Mouse (Mus musculus) neural tube, embryonic 11.5 days (tissue): ENCODE measurements at regions not wholly inside any gene's neighbourhood (a gene's known extent, or its start where the extent isn't known, plus 50 kb on each side); places are given as distances from the start of the nearest gene placed in this dataset.

Experiments used
- ATAC-seq: fragments of 200-750 bp; cut with Nextera tagmentation; 2 replicates; pipeline ENCODE4 v1.8.0; 2017; ENCODE audit warnings: moderate number of reproducible peaks, mild to moderate bottlenecking, moderate TSS enrichment, moderate library complexity; ENCODE audit not compliant: insufficient read depth, low FRiP score, low TSS enrichment
- DNase-seq: peaks from one replicate; pipeline ENCODE4 v3.0.0-alpha.2; 2015; ENCODE audit warnings: low spot score
- H3K27ac ChIP-seq: fragments of 300-500 bp; sonication (generic); 2 replicates; pipeline ENCODE4 v1.5.1; 2014; ENCODE audit warnings: low read depth, mild to moderate bottlenecking, low read length
- H3K27me3 ChIP-seq: fragments of 300-500 bp; sonication (generic); 2 replicates; pipeline ENCODE4 v1.6.1; 2014; ENCODE audit warnings: mild to moderate bottlenecking, low read length, mixed read lengths; ENCODE audit not compliant: control insufficient read depth, insufficient read depth
- H3K36me3 ChIP-seq: fragments of 300-500 bp; sonication (generic); 2 replicates; pipeline ENCODE4 v1.6.1; 2014; ENCODE audit warnings: mild to moderate bottlenecking, low read length, moderate library complexity, mixed read lengths; ENCODE audit not compliant: control insufficient read depth, insufficient read depth
- H3K4me1 ChIP-seq: fragments of 300-500 bp; sonication (generic); 2 replicates; pipeline ENCODE4 v1.6.1; 2014; ENCODE audit warnings: low read length, mixed read lengths; ENCODE audit not compliant: control insufficient read depth, insufficient read depth
- H3K4me2 ChIP-seq: fragments of 300-500 bp; sonication (generic); 2 replicates; pipeline ENCODE4 v1.6.1; 2014; ENCODE audit warnings: low read depth, mild to moderate bottlenecking, moderate library complexity
- H3K4me3 ChIP-seq: fragments of 300-500 bp; sonication (generic); 2 replicates; pipeline ENCODE4 v1.5.1; 2014; ENCODE audit warnings: low read depth, low read length
- H3K9ac ChIP-seq: fragments of 300-500 bp; sonication (generic); 2 replicates; pipeline ENCODE4 v1.6.1; 2014; ENCODE audit warnings: mild to moderate bottlenecking, low read length
- H3K9me3 ChIP-seq: fragments of 300-500 bp; sonication (generic); 2 replicates; pipeline ENCODE4 v1.6.1; 2016; ENCODE audit warnings: low read length; ENCODE audit not compliant: control insufficient read depth
- WGBS: fragments of 180-500 bp; shearing (Covaris S2); extraction: QIAGEN DNeasy Blood & Tissue Kit; methylation state at CpG from one replicate; pipeline ENCODE4 v1.1.7; 2014; 5-methylcytosine and 5-hydroxymethylcytosine counted together

DNA sequence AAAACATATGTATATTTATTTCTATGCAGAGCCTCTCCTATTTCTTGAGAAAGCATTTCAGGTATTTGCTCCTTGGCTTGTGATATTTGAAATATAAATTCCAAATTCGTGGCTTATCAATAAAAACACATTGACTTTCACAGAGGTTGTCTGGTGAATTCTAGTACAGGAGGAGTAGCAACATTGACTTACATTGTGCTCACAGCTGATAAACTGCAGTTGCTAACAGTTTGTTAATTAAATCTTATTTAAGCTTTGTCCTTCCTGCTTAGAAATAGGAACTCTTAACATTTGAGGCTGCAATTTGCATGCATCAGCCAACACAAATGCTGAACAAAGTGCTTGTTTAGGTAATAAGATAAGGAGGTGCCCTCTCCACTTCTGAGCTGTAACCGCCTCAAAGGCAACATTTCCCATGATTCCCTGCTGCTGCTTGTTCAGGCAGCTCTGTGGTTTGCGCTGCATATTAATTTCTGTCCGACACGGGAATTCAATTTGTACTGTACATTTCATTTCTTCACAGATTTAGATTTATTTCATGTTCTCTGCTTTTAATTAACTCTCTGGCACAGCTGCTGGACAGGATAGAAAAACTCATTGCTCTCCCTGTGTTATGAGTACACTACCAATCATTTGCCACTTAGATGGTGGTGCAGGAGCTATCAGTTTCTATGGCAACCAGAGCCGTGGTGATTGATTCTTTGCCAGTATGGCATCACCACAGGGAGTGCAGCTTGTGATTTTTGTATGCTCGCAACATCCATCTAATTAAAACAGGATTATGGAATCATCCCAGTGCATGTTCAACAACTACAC is 219.0 kb downstream of the Zfp352 start:
- Histone ChIP-seq H3K4me2 (no peak overlapping the region), H3K4me3 (no peak overlapping the region), H3K27ac (no peak overlapping the region), H3K4me1 (no peaks in the 10 kb centered on the region), H3K36me3 (no peaks in the 10 kb centered on the region), H3K9ac (no peak overlapping the region), H3K27me3 (no peaks in the 10 kb centered on the region), H3K9me3 (no peaks in the 10 kb centered on the region)
- ATAC-seq (peak; percentile 60), DNase-seq (peak; percentile 22)
- WGBS: 65% methylated on average over 7 of the region's 7 CpGs

GRCm38 (mm10) chr4:90438191-90438922 is 219.7 kb downstream of the Zfp352 start:
- no peak overlapping the region for H3K4me3 ChIP-seq
- no peaks in the 10 kb centered on the region for H3K4me1 ChIP-seq
- H3K27ac ChIP-seq: no peak overlapping the region
- no peaks in the 10 kb centered on the region for H3K9me3 ChIP-seq
- DNase-seq (no peak), ATAC-seq (0 out of 2 replicates have a peak, but pooled peaks have one; percentile 13)
- no peak overlapping the region for H3K4me2 ChIP-seq
- H3K27me3 ChIP-seq: no peaks in the 10 kb centered on the region
- H3K9ac ChIP-seq: no peak overlapping the region
- 82% methylated on average over 10 of the region's 10 CpGs for WGBS
- H3K36me3 ChIP-seq: no peaks in the 10 kb centered on the region

GRCm38 (mm10) chr4:90445268-90445667 is 226.6 kb downstream of the Zfp352 start:
- H3K4me3 ChIP-seq: no peak overlapping the region
- no peak overlapping the region for H3K4me2 ChIP-seq
- no peaks in the 10 kb centered on the region for H3K9me3 ChIP-seq
- ATAC-seq (no peak), DNase-seq (no peak)
- H3K9ac ChIP-seq: no peak overlapping the region
- no peaks in the 10 kb centered on the region for H3K27me3 ChIP-seq
- H3K36me3 ChIP-seq: no peaks in the 10 kb centered on the region
- 92% methylated on average over 3 of the region's 3 CpGs for WGBS
- no peaks in the 10 kb centered on the region for H3K4me1 ChIP-seq
- H3K27ac ChIP-seq: no peak overlapping the region

GRCm38 (mm10) chr4:90452576-90452975 is 234.0 kb downstream of the Zfp352 start:
- no peak for DNase-seq
- Histone ChIP-seq H3K9me3 (no peaks in the 10 kb centered on the region), H3K27me3 (no peaks in the 10 kb centered on the region), H3K4me1 (no peaks in the 10 kb centered on the region), H3K9ac (no peak overlapping the region), H3K27ac (no peak overlapping the region), H3K4me2 (no peak overlapping the region), H3K36me3 (no peaks in the 10 kb centered on the region), H3K4me3 (no peak overlapping the region)
- no peak for ATAC-seq

GRCm38 (mm10) chr4:90453029-90453428 is 234.4 kb downstream of the Zfp352 start:
- no peak overlapping the region for H3K9ac ChIP-seq
- ATAC-seq (no peak), DNase-seq (no peak)
- 88% methylated on average over 3 of the region's 3 CpGs for WGBS
- no peak overlapping the region for H3K4me3 ChIP-seq
- no peak overlapping the region for H3K27ac ChIP-seq
- no peaks in the 10 kb centered on the region for H3K27me3 ChIP-seq
- no peak overlapping the region for H3K4me2 ChIP-seq
- H3K36me3 ChIP-seq: no peaks in the 10 kb centered on the region
- no peaks in the 10 kb centered on the region for H3K4me1 ChIP-seq
- no peaks in the 10 kb centered on the region for H3K9me3 ChIP-seq

GRCm38 (mm10) chr4:90496891-90497610 is 278.4 kb downstream of the Zfp352 start:
- WGBS: 81% methylated on average over 5 of the region's 5 CpGs
- ATAC-seq: no peak
- H3K4me3 ChIP-seq: no peak overlapping the region

More at GRCm38 (mm10) chr4:90496891-90497610, 278.4 kb downstream of the Zfp352 start:
- no peak overlapping the region for H3K27ac ChIP-seq
- DNase-seq: no peak
- no peaks in the 10 kb centered on the region for H3K27me3 ChIP-seq
- no peaks in the 10 kb centered on the region for H3K36me3 ChIP-seq
- no peaks in the 10 kb centered on the region for H3K9me3 ChIP-seq
- no peak overlapping the region for H3K4me2 ChIP-seq
- no peaks in the 10 kb centered on the region for H3K4me1 ChIP-seq
- H3K9ac ChIP-seq: no peak overlapping the region
